Mouse (Mus musculus) cerebellum, postnatal 14 days (tissue): Measurements from ENCODE around the gene Inka2.
A peak's percentile ranks its signal among the peaks of the same experiment; 100 is the strongest.

Source experiments
- DNase-seq, 2 experiments: peaks; one replicate each; pipeline ENCODE4 v3.0.0; 2021; ENCODE audit warnings: mixed read lengths in 2 of 2

Gene Inka2

GRCm38 (mm10) chr3:105704031-105705008 lies at the start of gene Inka2:
Inka2 (plus strand) TSS chr3:105704599.
- DNase-seq, result peak; percentile 82 to 88

- no peak for DNase-seq
Measured at GRCm38 (mm10) chr3:105655031-105655585, 49.3 kb upstream of the Inka2 start.

- DNase-seq, result no peak
Measured at GRCm38 (mm10) chr3:105660530-105660929, 43.9 kb upstream of the Inka2 start.

- DNase-seq, result no peak
Measured at GRCm38 (mm10) chr3:105663043-105663442, 41.4 kb upstream of the Inka2 start.

GRCm38 (mm10) chr3:105665105-105665765 lies 39.2 kb upstream of the Inka2 start:
- DNase-seq, result no peak

GRCm38 (mm10) chr3:105666996-105667523 lies 37.3 kb upstream of the Inka2 start:
- DNase-seq, result no peak

GRCm38 (mm10) chr3:105668161-105668560 lies 36.2 kb upstream of the Inka2 start:
- DNase-seq, result no peak

- DNase-seq, result no peak
Measured at GRCm38 (mm10) chr3:105669776-105670175, 34.6 kb upstream of the Inka2 start.

GRCm38 (mm10) chr3:105670801-105671200 lies 33.6 kb upstream of the Inka2 start:
- no peak for DNase-seq

- peak; percentile 84 to 89 for DNase-seq
Measured at GRCm38 (mm10) chr3:105674595-105675218, 29.7 kb upstream of the Inka2 start.

GRCm38 (mm10) chr3:105675932-105676331 lies 28.5 kb upstream of the Inka2 start:
- no peak for DNase-seq

- no peak for DNase-seq
Measured at GRCm38 (mm10) chr3:105680346-105680745, 24.1 kb upstream of the Inka2 start.

- no peak for DNase-seq
Measured at GRCm38 (mm10) chr3:105686394-105687323, 17.7 kb upstream of the Inka2 start.

- DNase-seq, result peak; percentile 94 to 95
Measured at GRCm38 (mm10) chr3:105687324-105688060, 16.9 kb upstream of the Inka2 start, which contains the start of gene Ddx20. Ddx20 (minus strand) TSS chr3:105687574.

- DNase-seq, result no peak
Measured at GRCm38 (mm10) chr3:105688536-105688935, 15.9 kb upstream of the Inka2 start.

GRCm38 (mm10) chr3:105693327-105694080 lies 10.9 kb upstream of the Inka2 start:
- DNase-seq, result no peak

- peak; percentile 70 to 77 for DNase-seq
Measured at GRCm38 (mm10) chr3:105695476-105696386, 8.7 kb upstream of the Inka2 start.

GRCm38 (mm10) chr3:105696387-105697147 lies 7.8 kb upstream of the Inka2 start:
- peak; percentile 61 to 71 for DNase-seq
